Mouse (Mus musculus) G1E-ER4 (cell line): ENCODE data around the gene Gm10912. TPM values are rescaled to one million over a fixed set of nuclear protein-coding genes. Genes with fewer than 3 reads are reported as not detected.

Experiments used
- GATA1 ChIP-seq: IDR thresholded peaks from one replicate; pipeline ENCODE4 v1.8.0; 2012; ENCODE audit warnings: low read length, inconsistent platforms
- polyA plus RNA-seq: library from polyadenylated mRNA; stranded (reverse); fragments of >175 nt; gene quantifications from 2 replicates; pipeline ENCODE4 v1.2.3, GENCODE M21; 2012

Gm10912 gene
- polyA plus RNA-seq, 1 experiment = not detected

GRCm38 (mm10) chr2:104109528-104109927 is 43.9 kb downstream of the Gm10912 start:
- no peak for TF ChIP-seq GATA1

DNA sequence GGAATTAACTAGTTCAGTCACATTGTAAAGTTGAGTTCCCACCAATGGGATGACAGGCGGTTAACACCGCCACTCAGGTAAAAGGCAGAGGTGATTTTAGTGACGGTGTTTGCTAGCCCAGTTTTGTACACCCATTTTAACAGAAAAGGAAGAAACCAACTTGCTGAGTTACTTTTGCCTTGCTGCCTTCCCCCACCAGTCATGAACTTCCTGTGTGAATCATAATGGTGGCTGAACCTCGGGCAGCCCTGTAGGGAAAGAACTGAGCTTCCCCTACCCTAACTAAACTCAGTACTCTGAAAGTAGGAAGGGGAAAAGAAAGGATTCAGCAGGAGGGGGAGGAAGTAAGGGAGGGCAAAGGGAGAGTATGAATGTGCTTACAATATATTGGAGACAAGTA is 44.4 kb downstream of the Gm10912 start:
- no peak for TF ChIP-seq GATA1

GRCm38 (mm10) chr2:104114898-104115297 is 49.3 kb downstream of the Gm10912 start:
- no peak for TF ChIP-seq GATA1

Other genes starting within 250 kb of the Gm10912 start
- 582 and 771 TPM in 2 replicates for gene Lmo2, start 107.8 kb upstream of the Gm10912 start, polyA plus RNA-seq
- gene Fbxo3, start 38.1 kb upstream of the Gm10912 start, polyA plus RNA-seq = 11.0 and 12.8 TPM in 2 replicates
- gene 4931422A03Rik, start 37.5 kb upstream of the Gm10912 start, polyA plus RNA-seq = not detected in 2 replicates
- gene Gm10799, start 2.7 kb downstream of the Gm10912 start, polyA plus RNA-seq = not detected in 2 replicates
- not detected in 2 replicates for gene Cd59b, start 4.0 kb downstream of the Gm10912 start, polyA plus RNA-seq
- not detected in 2 replicates for gene Cd59a, start 30.0 kb downstream of the Gm10912 start, polyA plus RNA-seq
- 0.23 and 0.42 TPM in 2 replicates for gene A930018P22Rik, start 56.9 kb downstream of the Gm10912 start, polyA plus RNA-seq